Comparison of ENCODE assay signal across 8 mouse cellular contexts in genomic region chr7:44527483-44528398, GRCm38 (mm10). TPM values are rescaled to one million over a fixed set of nuclear protein-coding genes. Genes with fewer than 3 reads are reported as not detected.
A peak's percentile ranks its signal among the peaks of the same experiment; 100 is the strongest.
DNase-seq lines count a peak whose midpoint lies in the region; ATAC-seq and TF ChIP-seq lines count a peak whose summit lies in the region.

No protein-coding gene starts in this region.

- H3K36me3 ChIP-seq in C2C12 (ENCODE audit: control insufficient read depth, insufficient read depth), result no peaks in the 10 kb centered on the region
- H3K36me3 ChIP-seq in embryonic facial prominence, embryonic 14.5 days (ENCODE audit: control insufficient read depth, insufficient read depth, low read length), result 0 out of 2 replicates have a peak, but pooled peaks cover 2% of the 10 kb centered on the region
- H3K36me3 ChIP-seq in heart, embryonic 11.5 days (ENCODE audit: control insufficient read depth, insufficient read depth, low read length), result peaks cover under 1% of the 10 kb centered on the region; the same call in 1 of the 2 replicates
- H3K36me3 ChIP-seq in kidney, embryonic 15.5 days, result peaks cover 6% of the 10 kb centered on the region
- peaks cover 6% of the 10 kb centered on the region for H3K36me3 ChIP-seq in limb, embryonic 14.5 days (ENCODE audit: control insufficient read depth, insufficient read depth, low read length)
- no peaks in the 10 kb centered on the region for H3K36me3 ChIP-seq in midbrain, embryonic 15.5 days (replicated peaks)
- H3K36me3 ChIP-seq in spleen, adult 2 months (ENCODE audit: control insufficient read depth, insufficient read depth, low read length), result peaks cover 22% of the 10 kb centered on the region

- H3K4me3 ChIP-seq in C2C12 (ENCODE audit: insufficient read depth, poor library complexity, severe bottlenecking), result no peak overlapping the region
- H3K4me3 ChIP-seq in bone marrow, adult 2 months (replicated peaks; ENCODE audit: control insufficient read depth, low read depth, low read length), result peak overlapping the region; percentile 61
- H3K4me3 ChIP-seq in embryonic facial prominence, embryonic 14.5 days (ENCODE audit: low read depth, low read length), result peak overlapping the region; percentile 39
- peak overlapping the region; percentile 47 for H3K4me3 ChIP-seq in heart, embryonic 11.5 days (ENCODE audit: low read depth, low read length)
- peak overlapping the region; percentile 42 for H3K4me3 ChIP-seq in kidney, embryonic 15.5 days (replicated peaks)
- peak overlapping the region; percentile 39 for H3K4me3 ChIP-seq in limb, embryonic 14.5 days (replicated peaks; ENCODE audit: low read length)
- H3K4me3 ChIP-seq in midbrain, embryonic 15.5 days, result peak overlapping the region; percentile 33
- peak overlapping the region; percentile 64 for H3K4me3 ChIP-seq in spleen, adult 2 months (ENCODE audit: extremely low read depth, insufficient read depth, insufficient read length)

- peak overlapping the region; percentile 85 for H3K4me2 ChIP-seq in embryonic facial prominence, embryonic 14.5 days (ENCODE audit: low read depth, low read length)
- peak overlapping the region; percentile 90 for H3K4me2 ChIP-seq in heart, embryonic 11.5 days
- peak overlapping the region; percentile 83 for H3K4me2 ChIP-seq in kidney, embryonic 15.5 days
- H3K4me2 ChIP-seq in limb, embryonic 14.5 days (replicated peaks; ENCODE audit: low read depth, low read length, severe bottlenecking), result peak overlapping the region; percentile 89
- peak overlapping the region; percentile 65 for H3K4me2 ChIP-seq in midbrain, embryonic 15.5 days

- WGBS in bone marrow, adult 2 months, result 3% methylated on average over 40 of the region's 40 CpGs
- WGBS in embryonic facial prominence, embryonic 14.5 days, result 6% methylated on average over 35 of the region's 40 CpGs
- WGBS in heart, embryonic 11.5 days (ENCODE audit: insufficient replicate concordance), result 8% methylated on average over 40 of the region's 40 CpGs
- 5% methylated on average over 40 of the region's 40 CpGs for WGBS in kidney, embryonic 15.5 days
- 5% methylated on average over 39 of the region's 40 CpGs for WGBS in limb, embryonic 14.5 days
- 6% methylated on average over 40 of the region's 40 CpGs for WGBS in midbrain, embryonic 15.5 days
- WGBS in spleen, adult 2 months, result 4% methylated on average over 40 of the region's 40 CpGs

- peak; percentile 12 for TF ChIP-seq CTCF in C2C12 (IDR thresholded peaks at IDR 0.05; ENCODE audit: control insufficient read depth, insufficient read depth, insufficient read length)
- TF ChIP-seq CTCF in bone marrow, adult 2 months (IDR thresholded peaks at IDR 0.05; ENCODE audit: control insufficient read depth, insufficient read depth, low read length), result peak; percentile 88
- peak; percentile 85 for TF ChIP-seq CTCF in spleen, adult 2 months (IDR thresholded peaks at IDR 0.05; ENCODE audit: extremely low read depth, insufficient read depth, insufficient read length, insufficient replicate concordance)

- peak overlapping the region; percentile 58 for H3K9ac ChIP-seq in embryonic facial prominence, embryonic 14.5 days (ENCODE audit: low read depth, low read length)
- peak overlapping the region; percentile 62 for H3K9ac ChIP-seq in heart, embryonic 11.5 days (ENCODE audit: low read depth, low read length)
- peak overlapping the region; percentile 55 for H3K9ac ChIP-seq in kidney, embryonic 15.5 days
- peak overlapping the region; percentile 47 for H3K9ac ChIP-seq in limb, embryonic 14.5 days (ENCODE audit: low read depth, low read length, severe bottlenecking)
- H3K9ac ChIP-seq in midbrain, embryonic 15.5 days, result peak overlapping the region; percentile 23

- peaks cover 4% of the 10 kb centered on the region for H3K4me1 ChIP-seq in bone marrow, adult 2 months (ENCODE audit: control insufficient read depth, insufficient read depth, low read length)
- peaks cover 6% of the 10 kb centered on the region; the same call in 1 of the 2 replicates for H3K4me1 ChIP-seq in embryonic facial prominence, embryonic 14.5 days (ENCODE audit: control insufficient read depth, insufficient read depth, low read length)
- peaks cover 5% of the 10 kb centered on the region for H3K4me1 ChIP-seq in heart, embryonic 11.5 days (ENCODE audit: control insufficient read depth, insufficient read depth, low read length)
- peaks cover 25% of the 10 kb centered on the region for H3K4me1 ChIP-seq in kidney, embryonic 15.5 days
- peaks cover 7% of the 10 kb centered on the region for H3K4me1 ChIP-seq in limb, embryonic 14.5 days (ENCODE audit: control insufficient read depth, insufficient read depth, low read length)
- H3K4me1 ChIP-seq in midbrain, embryonic 15.5 days, result peaks cover 12% of the 10 kb centered on the region
- peaks cover 31% of the 10 kb centered on the region for H3K4me1 ChIP-seq in spleen, adult 2 months (ENCODE audit: control insufficient read depth, insufficient read depth, insufficient read length)

- no peaks in the 10 kb centered on the region for H3K9me3 ChIP-seq in embryonic facial prominence, embryonic 14.5 days (ENCODE audit: control insufficient read depth, low read length)
- no peaks in the 10 kb centered on the region for H3K9me3 ChIP-seq in heart, embryonic 11.5 days (replicated peaks; ENCODE audit: control insufficient read depth, low read length)
- H3K9me3 ChIP-seq in kidney, embryonic 15.5 days (replicated peaks), result no peaks in the 10 kb centered on the region
- no peaks in the 10 kb centered on the region for H3K9me3 ChIP-seq in limb, embryonic 14.5 days (ENCODE audit: control insufficient read depth, low read length)
- H3K9me3 ChIP-seq in midbrain, embryonic 15.5 days, result no peaks in the 10 kb centered on the region

- H3K79me3 ChIP-seq in C2C12 (ENCODE audit: low read depth), result no peaks in the 10 kb centered on the region

- ATAC-seq in embryonic facial prominence, embryonic 14.5 days (ENCODE audit: low read depth), result peak; percentile 63
- no peak for ATAC-seq in heart, embryonic 11.5 days (replicated peaks; ENCODE audit: insufficient number of reproducible peaks, low FRiP score, low TSS enrichment)
- peak; percentile 59 for ATAC-seq in kidney, embryonic 15.5 days (replicated peaks; ENCODE audit: low FRiP score)
- peak; percentile 51; the same call in 1 of the 2 replicates for ATAC-seq in limb, embryonic 14.5 days (ENCODE audit: low FRiP score, low read depth)
- ATAC-seq in midbrain, embryonic 15.5 days (replicated peaks), result 0 out of 2 replicates have a peak, but pooled peaks have one; percentile 24

- H3K79me2 ChIP-seq in C2C12 (ENCODE audit: control insufficient read depth, insufficient read depth), result no peaks in the 10 kb centered on the region

- DNase-seq in embryonic facial prominence, embryonic 14.5 days (ENCODE audit: low spot score), result peak; percentile 71
- peak; percentile 71 for DNase-seq in limb, embryonic 14.5 days (ENCODE audit: low spot score)
- DNase-seq in spleen, adult 2 months (ENCODE audit: low read depth in 1 of 2, low spot score in 2 of 2), result peak; percentile 72 to 73

- no peak overlapping the region for H3ac ChIP-seq in C2C12 (ENCODE audit: control insufficient read depth, insufficient read length, low read depth)

- TF ChIP-seq POLR2A in bone marrow, adult 2 months (IDR thresholded peaks at IDR 0.05; ENCODE audit: borderline replicate concordance, control insufficient read depth, low read depth, low read length), result peak; percentile 58; the same call in 1 of the 2 replicates
- TF ChIP-seq POLR2A in limb, embryonic 14.5 days (IDR thresholded peaks at IDR 0.05; ENCODE audit: borderline replicate concordance, extremely low read depth, insufficient read depth, insufficient read length), result no peak
- no peak for TF ChIP-seq POLR2A in spleen, adult 2 months (IDR thresholded peaks at IDR 0.05; ENCODE audit: low read depth, low read length)

- peaks cover 5% of the 10 kb centered on the region for H3K27me3 ChIP-seq in C2C12 (ENCODE audit: control insufficient read depth, insufficient read depth, insufficient read length)
- H3K27me3 ChIP-seq in embryonic facial prominence, embryonic 14.5 days (replicated peaks; ENCODE audit: control insufficient read depth, insufficient read depth, low read length), result peaks cover 44% of the 10 kb centered on the region
- H3K27me3 ChIP-seq in heart, embryonic 11.5 days (ENCODE audit: control insufficient read depth, insufficient read depth, low read length), result peaks cover 53% of the 10 kb centered on the region
- H3K27me3 ChIP-seq in kidney, embryonic 15.5 days, result peaks cover 51% of the 10 kb centered on the region
- peaks cover 45% of the 10 kb centered on the region for H3K27me3 ChIP-seq in limb, embryonic 14.5 days (ENCODE audit: control insufficient read depth, insufficient read depth, low read length)
- H3K27me3 ChIP-seq in midbrain, embryonic 15.5 days (replicated peaks), result peaks cover 32% of the 10 kb centered on the region
- no peaks in the 10 kb centered on the region for H3K27me3 ChIP-seq in spleen, adult 2 months (ENCODE audit: control insufficient read depth, insufficient read depth, low read length)

- H3K27ac ChIP-seq in bone marrow, adult 2 months (ENCODE audit: control insufficient read depth, insufficient read depth, low read depth, low read length, poor library complexity), result peak overlapping the region; percentile 76
- no peak overlapping the region for H3K27ac ChIP-seq in embryonic facial prominence, embryonic 14.5 days (replicated peaks; ENCODE audit: low read depth, low read length)
- H3K27ac ChIP-seq in heart, embryonic 11.5 days (ENCODE audit: low read depth, low read length), result no peak overlapping the region
- peak overlapping the region; percentile 45; the same call in 1 of the 2 replicates for H3K27ac ChIP-seq in kidney, embryonic 15.5 days
- H3K27ac ChIP-seq in limb, embryonic 14.5 days (replicated peaks; ENCODE audit: low read depth, low read length), result no peak overlapping the region
- H3K27ac ChIP-seq in midbrain, embryonic 15.5 days, result no peak overlapping the region
- H3K27ac ChIP-seq in spleen, adult 2 months (ENCODE audit: insufficient read depth, low read length), result peak overlapping the region; percentile 83

RNA-seq across cellular contexts. Expression of gene Mybpc2, which starts 3.3 kb away (rescaled TPM):
- polyA plus RNA-seq in C2C12 (2012; fragmentation: generic; extraction: Trizol), result not detected
- polyA plus RNA-seq in bone marrow, adult 2 months (2011; ENCODE audit: insufficient read depth, insufficient read length, low replicate concordance, missing spikeins), result 1.5 and 5.4 TPM in 2 replicates
- 0.38 and 0.57 TPM in 2 replicates for polyA plus RNA-seq in embryonic facial prominence, embryonic 14.5 days (2014; fragmentation: Nextera tagmentation; extraction: Ambion mirVana)
- 0.37 and 0.47 TPM in 2 replicates for polyA plus RNA-seq in heart, embryonic 11.5 days (2014; fragmentation: Nextera tagmentation; extraction: Ambion mirVana)
- 0.16 and 0.27 TPM in 2 replicates for polyA plus RNA-seq in kidney, embryonic 15.5 days (2015; fragmentation: Nextera tagmentation; extraction: Ambion mirVana)
- 0.03 TPM in 2 replicates for polyA plus RNA-seq in limb, embryonic 14.5 days (2012; rRNA removed)
- 0.06 and 0.15 TPM in 2 replicates for polyA plus RNA-seq in limb, embryonic 14.5 days (2014; fragmentation: Nextera tagmentation; extraction: Ambion mirVana)
- polyA plus RNA-seq in midbrain, embryonic 15.5 days (2015; fragmentation: Nextera tagmentation; extraction: Ambion mirVana), result 0.19 and 0.28 TPM in 2 replicates
- polyA plus RNA-seq in spleen, adult 2 months (2012; rRNA removed), result 1.2 and 1.4 TPM in 2 replicates

RNA-seq across cellular contexts. Expression of gene Spib, which starts 4.1 kb away (rescaled TPM):
- 0.01 TPM for polyA plus RNA-seq in C2C12 (2012; fragmentation: generic; extraction: Trizol)
- 25.0 and 55.6 TPM in 2 replicates for polyA plus RNA-seq in bone marrow, adult 2 months (2011; ENCODE audit: insufficient read depth, insufficient read length, low replicate concordance, missing spikeins)
- 0.26 and 0.35 TPM in 2 replicates for polyA plus RNA-seq in embryonic facial prominence, embryonic 14.5 days (2014; fragmentation: Nextera tagmentation; extraction: Ambion mirVana)
- polyA plus RNA-seq in heart, embryonic 11.5 days (2014; fragmentation: Nextera tagmentation; extraction: Ambion mirVana), result not detected in 2 replicates
- polyA plus RNA-seq in kidney, embryonic 15.5 days (2015; fragmentation: Nextera tagmentation; extraction: Ambion mirVana), result 0.16 TPM in 1 of 2 replicates, not detected in the other
- polyA plus RNA-seq in limb, embryonic 14.5 days (2012; rRNA removed), result 1.1 and 1.5 TPM in 2 replicates
- 0.43 and 0.59 TPM in 2 replicates for polyA plus RNA-seq in limb, embryonic 14.5 days (2014; fragmentation: Nextera tagmentation; extraction: Ambion mirVana)
- 0.05 TPM in 1 of 2 replicates, not detected in the other for polyA plus RNA-seq in midbrain, embryonic 15.5 days (2015; fragmentation: Nextera tagmentation; extraction: Ambion mirVana)
- polyA plus RNA-seq in spleen, adult 2 months (2012; rRNA removed), result 285 and 365 TPM in 2 replicates

RNA-seq across cellular contexts. Expression of gene Pold1, which starts 20.9 kb away (rescaled TPM):
- polyA plus RNA-seq in C2C12 (2012; fragmentation: generic; extraction: Trizol), result 66.1 TPM
- polyA plus RNA-seq in bone marrow, adult 2 months (2011; ENCODE audit: insufficient read depth, insufficient read length, low replicate concordance, missing spikeins), result 147 and 216 TPM in 2 replicates
- polyA plus RNA-seq in embryonic facial prominence, embryonic 14.5 days (2014; fragmentation: Nextera tagmentation; extraction: Ambion mirVana), result 57.9 and 64.1 TPM in 2 replicates
- 40.1 and 43.1 TPM in 2 replicates for polyA plus RNA-seq in heart, embryonic 11.5 days (2014; fragmentation: Nextera tagmentation; extraction: Ambion mirVana)
- polyA plus RNA-seq in kidney, embryonic 15.5 days (2015; fragmentation: Nextera tagmentation; extraction: Ambion mirVana), result 95.4 and 101 TPM in 2 replicates
- 102 and 133 TPM in 2 replicates for polyA plus RNA-seq in limb, embryonic 14.5 days (2012; rRNA removed)
- polyA plus RNA-seq in limb, embryonic 14.5 days (2014; fragmentation: Nextera tagmentation; extraction: Ambion mirVana), result 62.1 and 63.1 TPM in 2 replicates
- polyA plus RNA-seq in midbrain, embryonic 15.5 days (2015; fragmentation: Nextera tagmentation; extraction: Ambion mirVana), result 23.8 and 25.3 TPM in 2 replicates
- polyA plus RNA-seq in spleen, adult 2 months (2012; rRNA removed), result 118 and 121 TPM in 2 replicates

RNA-seq across cellular contexts. Expression of gene Nr1h2, which starts 26.0 kb away (rescaled TPM):
- 61.0 TPM for polyA plus RNA-seq in C2C12 (2012; fragmentation: generic; extraction: Trizol)
- 87.8 and 123 TPM in 2 replicates for polyA plus RNA-seq in bone marrow, adult 2 months (2011; ENCODE audit: insufficient read depth, insufficient read length, low replicate concordance, missing spikeins)
- polyA plus RNA-seq in embryonic facial prominence, embryonic 14.5 days (2014; fragmentation: Nextera tagmentation; extraction: Ambion mirVana), result 60.8 and 64.5 TPM in 2 replicates
- 48.5 and 53.4 TPM in 2 replicates for polyA plus RNA-seq in heart, embryonic 11.5 days (2014; fragmentation: Nextera tagmentation; extraction: Ambion mirVana)
- 74.6 and 76.8 TPM in 2 replicates for polyA plus RNA-seq in kidney, embryonic 15.5 days (2015; fragmentation: Nextera tagmentation; extraction: Ambion mirVana)
- 88.9 and 117 TPM in 2 replicates for polyA plus RNA-seq in limb, embryonic 14.5 days (2012; rRNA removed)
- polyA plus RNA-seq in limb, embryonic 14.5 days (2014; fragmentation: Nextera tagmentation; extraction: Ambion mirVana), result 63.8 and 75.9 TPM in 2 replicates
- 61.1 and 66.6 TPM in 2 replicates for polyA plus RNA-seq in midbrain, embryonic 15.5 days (2015; fragmentation: Nextera tagmentation; extraction: Ambion mirVana)
- 162 and 211 TPM in 2 replicates for polyA plus RNA-seq in spleen, adult 2 months (2012; rRNA removed)

RNA-seq across cellular contexts. Expression of gene Fam71e1, which starts 31.4 kb away (rescaled TPM):
- polyA plus RNA-seq in C2C12 (2012; fragmentation: generic; extraction: Trizol), result 0.95 TPM
- polyA plus RNA-seq in bone marrow, adult 2 months (2011; ENCODE audit: insufficient read depth, insufficient read length, low replicate concordance, missing spikeins), result 4.6 and 5.0 TPM in 2 replicates
- polyA plus RNA-seq in embryonic facial prominence, embryonic 14.5 days (2014; fragmentation: Nextera tagmentation; extraction: Ambion mirVana), result 5.4 and 10.7 TPM in 2 replicates
- 8.9 and 10.6 TPM in 2 replicates for polyA plus RNA-seq in heart, embryonic 11.5 days (2014; fragmentation: Nextera tagmentation; extraction: Ambion mirVana)
- 14.3 and 16.5 TPM in 2 replicates for polyA plus RNA-seq in kidney, embryonic 15.5 days (2015; fragmentation: Nextera tagmentation; extraction: Ambion mirVana)
- polyA plus RNA-seq in limb, embryonic 14.5 days (2012; rRNA removed), result 19.8 and 21.5 TPM in 2 replicates
- 12.2 and 13.6 TPM in 2 replicates for polyA plus RNA-seq in limb, embryonic 14.5 days (2014; fragmentation: Nextera tagmentation; extraction: Ambion mirVana)
- 30.1 and 36.6 TPM in 2 replicates for polyA plus RNA-seq in midbrain, embryonic 15.5 days (2015; fragmentation: Nextera tagmentation; extraction: Ambion mirVana)
- 5.1 and 7.3 TPM in 2 replicates for polyA plus RNA-seq in spleen, adult 2 months (2012; rRNA removed)

Comparison
In these comparisons a context has a peak if more than half of its experiments do, and no peak if none do; other contexts are left out.
1. CTCF ChIP-seq: peak in every context shown above with its lines; median percentile 88 in bone marrow, adult 2 months; 85 in spleen, adult 2 months; 12 in C2C12.
2. H3K27ac ChIP-seq: peak in bone marrow, adult 2 months (single experiment), kidney, embryonic 15.5 days (single experiment) and spleen, adult 2 months (single experiment); none in embryonic facial prominence, embryonic 14.5 days (single experiment), heart, embryonic 11.5 days (single experiment), limb, embryonic 14.5 days (single experiment) and midbrain, embryonic 15.5 days (single experiment).
3. RNA of gene Spib, which starts 4.1 kb away (polyA plus RNA-seq): 285 to 365 TPM in spleen, adult 2 months and 25.0 to 55.6 TPM in bone marrow, adult 2 months; 0.43 to 1.5 TPM in limb, embryonic 14.5 days, 0.26 to 0.35 TPM in embryonic facial prominence, embryonic 14.5 days, 0.16 TPM in kidney, embryonic 15.5 days, 0.05 TPM in midbrain, embryonic 15.5 days, 0.01 TPM in C2C12 (single experiment) and not detected in heart, embryonic 11.5 days; every median in the first group is over 10 times any median in the second.
4. Peak in every context shown above with its lines, with median percentiles within 50 percentile points of each other: DNase-seq, H3K4me2 ChIP-seq and H3K9ac ChIP-seq.